Mouse (Mus musculus): ENCODE measurements around the gene Bcl2l10.

The Bcl2l10 gene

GRCm38 (mm10) chr9:75342433-75342832 lies 5.1 kb upstream of the Bcl2l10 start:
- in situ Hi-C loops (cut with MseI, MboI): no loop called here

DNA sequence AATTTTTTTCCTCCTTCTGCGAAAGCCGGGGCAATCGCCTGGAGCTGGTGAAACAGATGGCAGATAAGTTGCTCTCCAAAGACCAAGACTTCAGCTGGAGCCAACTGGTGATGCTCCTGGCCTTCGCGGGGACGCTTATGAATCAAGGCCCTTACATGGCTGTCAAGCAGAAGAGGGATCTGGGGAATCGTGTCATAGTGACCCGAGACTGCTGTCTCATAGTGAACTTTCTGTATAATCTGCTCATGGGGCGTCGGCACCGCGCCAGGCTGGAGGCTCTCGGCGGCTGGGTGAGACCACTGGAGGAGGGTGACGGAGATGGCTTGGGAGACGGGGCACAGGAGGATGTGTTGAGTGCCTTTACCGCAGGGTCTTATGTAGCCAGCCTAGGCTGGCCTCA lies 508 bp downstream of the Bcl2l10 start:
- in situ Hi-C loops (cut with MseI, MboI): no loop called here

- in situ Hi-C loops (cut with MseI, MboI): no loop called here
These were observed 1.1 kb downstream of the Bcl2l10 start for GRCm38 (mm10) chr9:75348641-75349040.

GRCm38 (mm10) chr9:75353094-75353493 lies 5.5 kb downstream of the Bcl2l10 start:
- in situ Hi-C loops (cut with MseI, MboI): no loop called here

DNA sequence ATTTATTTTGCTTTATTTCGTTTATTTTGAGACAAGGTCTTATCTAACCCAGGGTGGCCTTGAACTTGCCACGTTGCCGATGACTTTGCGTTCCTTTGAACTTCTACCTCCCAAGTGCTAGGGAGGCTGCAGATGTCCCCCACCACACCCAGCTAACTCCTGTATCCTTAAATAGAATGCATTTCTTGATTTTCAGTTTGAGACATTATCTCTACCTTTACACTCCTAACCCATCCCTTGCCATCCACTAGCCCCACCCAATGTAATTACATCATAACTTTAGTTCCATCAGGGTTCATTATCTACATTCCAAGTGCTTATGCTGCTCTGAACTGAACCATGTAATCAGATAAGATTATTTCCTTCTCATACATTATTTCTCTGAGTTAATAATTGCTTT lies 8.2 kb downstream of the Bcl2l10 start:
- in situ Hi-C loops (cut with MseI, MboI): no loop called here

DNA sequence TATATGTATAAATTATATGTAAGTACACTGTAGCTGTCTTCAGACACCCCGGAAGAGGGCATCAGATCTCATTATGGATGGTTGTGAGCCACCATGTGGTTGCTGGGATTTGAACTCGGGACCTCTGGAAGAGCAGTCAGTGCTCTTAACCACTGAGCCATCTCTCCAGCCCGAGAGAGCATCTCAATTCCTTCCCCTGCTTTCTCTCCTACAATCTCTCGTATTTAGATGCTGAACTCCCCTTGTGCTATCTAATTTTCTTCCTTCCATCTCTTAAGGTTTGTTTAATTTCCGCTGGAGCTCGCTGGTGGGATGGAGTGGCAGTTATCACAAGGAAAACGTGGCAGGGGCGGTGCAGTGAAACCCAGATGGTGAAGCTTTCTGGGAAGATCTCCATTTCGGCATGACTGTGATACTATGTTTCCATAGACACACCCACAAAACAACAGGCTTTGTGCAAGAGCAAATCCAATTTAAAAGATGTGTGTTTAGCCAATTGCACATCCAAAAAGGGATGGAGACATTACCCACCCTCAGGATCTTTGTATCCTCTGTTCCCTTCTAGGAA lies 9.6 kb downstream of the Bcl2l10 start:
- in situ Hi-C loops (cut with MseI, MboI): no loop called here

DNA sequence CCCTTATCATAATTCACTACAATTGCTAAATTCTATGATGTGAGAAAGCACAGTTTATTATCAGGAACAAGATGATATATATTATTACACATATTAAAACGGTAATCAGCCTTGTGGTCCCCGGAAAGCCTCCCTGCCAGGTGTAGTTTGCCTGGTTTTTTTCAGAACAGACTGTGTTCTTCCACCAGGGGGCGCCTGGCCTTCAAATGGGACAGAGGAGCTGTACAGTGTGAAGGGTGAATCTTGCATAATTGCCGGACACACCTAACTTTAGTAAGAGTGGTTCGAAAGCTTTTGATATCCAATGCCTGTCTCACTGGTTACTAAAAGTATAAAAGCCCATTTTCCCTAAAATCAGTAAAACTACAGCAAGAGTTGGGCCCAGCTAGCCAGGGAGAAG lies 14.1 kb downstream of the Bcl2l10 start:
- in situ Hi-C loops (cut with MseI, MboI): loop anchor here in 1 of 2 experiments (10.0 kb wide), 1 partner anchor 73 kb away; no protein-coding TSS in a partner anchor

DNA sequence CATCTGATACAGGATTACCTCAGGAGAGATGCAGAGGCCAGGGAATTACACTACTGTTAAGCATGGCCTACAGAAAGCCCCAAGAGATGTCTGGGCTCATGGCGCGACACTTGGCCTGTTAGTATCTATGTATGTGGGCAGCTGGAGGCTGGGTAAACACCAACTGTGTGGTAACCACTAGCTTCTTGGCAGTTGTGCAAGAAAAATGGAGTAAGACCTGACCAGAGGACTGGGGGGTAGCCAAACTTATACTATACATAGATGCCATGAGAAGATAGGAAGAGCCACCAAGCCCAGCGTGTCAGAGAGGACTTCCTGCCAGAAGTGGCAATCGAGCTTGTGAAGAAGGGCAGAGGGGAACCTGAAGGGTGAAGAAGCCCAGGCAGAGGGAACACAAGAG lies 14.6 kb downstream of the Bcl2l10 start:
- in situ Hi-C loops (cut with MseI, MboI): loop anchor here in 1 of 2 experiments (10.0 kb wide), 1 partner anchor 73 kb away; no protein-coding TSS in a partner anchor

GRCm38 (mm10) chr9:75363001-75363400 lies 15.4 kb downstream of the Bcl2l10 start:
- in situ Hi-C loops (cut with MseI, MboI): loop anchor here in 1 of 2 experiments (10.0 kb wide), 1 partner anchor 72 kb away; no protein-coding TSS in a partner anchor

DNA sequence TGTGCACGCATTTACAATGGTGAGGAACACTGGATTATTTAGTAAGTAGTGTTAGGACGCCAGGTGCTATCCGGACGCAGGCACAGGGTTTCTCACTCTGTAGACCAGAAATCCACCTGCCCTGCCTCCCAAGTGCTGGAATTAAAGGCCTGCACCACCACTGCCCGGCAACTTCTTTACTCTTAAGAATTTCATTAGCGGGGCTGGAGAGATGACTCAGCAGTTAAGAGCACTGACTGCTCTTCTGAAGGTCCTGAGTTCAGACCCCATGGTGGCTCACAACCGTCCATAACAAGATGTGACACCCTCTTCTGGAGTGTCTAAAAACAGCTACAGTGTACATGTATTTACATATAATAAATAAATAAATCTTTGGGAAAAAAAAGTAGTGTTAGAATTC lies 16.1 kb downstream of the Bcl2l10 start:
- in situ Hi-C loops (cut with MseI, MboI): loop anchor here in 1 of 2 experiments (10.0 kb wide), 1 partner anchor 71 kb away; no protein-coding TSS in a partner anchor

DNA sequence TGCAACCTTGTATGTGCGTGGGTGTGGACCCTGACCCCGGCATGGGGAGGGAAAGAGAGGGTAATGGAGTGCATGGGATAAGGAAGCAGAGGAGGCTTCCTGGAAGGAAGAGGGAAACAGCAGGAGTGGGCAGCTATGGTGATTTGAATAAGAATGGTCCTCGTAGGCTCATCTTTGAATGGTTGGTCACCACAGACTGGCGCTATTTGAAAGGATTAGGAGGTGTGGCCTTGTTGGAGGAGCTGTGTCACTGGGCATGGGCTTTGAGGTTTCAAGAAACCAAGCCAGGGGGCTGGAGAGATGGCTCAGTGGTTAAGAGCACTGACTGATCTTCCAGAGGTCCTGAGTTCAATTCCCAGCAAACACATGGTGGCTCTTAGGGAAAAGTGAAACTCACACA lies 17.6 kb downstream of the Bcl2l10 start:
- in situ Hi-C loops (cut with MseI, MboI): loop anchor here in 1 of 2 experiments (10.0 kb wide), 1 partner anchor 70 kb away; no protein-coding TSS in a partner anchor

DNA sequence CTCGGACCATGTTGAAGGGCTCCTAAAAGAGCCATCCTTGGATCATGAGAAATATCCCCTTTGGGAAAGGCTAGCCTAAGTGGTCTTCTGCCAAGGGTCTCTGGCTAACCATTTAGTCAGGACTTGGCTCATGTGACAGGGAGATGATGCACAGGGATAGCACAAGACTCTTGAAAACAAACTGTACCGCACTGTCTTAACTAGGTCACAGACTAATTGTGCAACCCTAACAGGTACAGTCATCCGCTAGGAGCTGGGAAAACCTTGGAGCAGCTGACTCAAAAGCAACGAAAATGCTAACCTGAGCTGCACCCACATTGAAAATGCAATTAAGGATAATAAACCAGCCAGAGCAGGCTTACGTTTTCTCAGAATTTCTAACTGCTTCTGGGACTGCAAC lies 18.6 kb downstream of the Bcl2l10 start:
- in situ Hi-C loops (cut with MseI, MboI): loop anchor here in 1 of 2 experiments (10.0 kb wide), 1 partner anchor 69 kb away; no protein-coding TSS in a partner anchor

GRCm38 (mm10) chr9:75368779-75369178 lies 21.2 kb downstream of the Bcl2l10 start:
- in situ Hi-C loops (cut with MseI, MboI): loop anchor here in 1 of 2 experiments (10.0 kb wide), 1 partner anchor 66 kb away; no protein-coding TSS in a partner anchor

- in situ Hi-C loops (cut with MseI, MboI): no loop called here
These were observed 28.0 kb downstream of the Bcl2l10 start for GRCm38 (mm10) chr9:75375606-75376005.

DNA sequence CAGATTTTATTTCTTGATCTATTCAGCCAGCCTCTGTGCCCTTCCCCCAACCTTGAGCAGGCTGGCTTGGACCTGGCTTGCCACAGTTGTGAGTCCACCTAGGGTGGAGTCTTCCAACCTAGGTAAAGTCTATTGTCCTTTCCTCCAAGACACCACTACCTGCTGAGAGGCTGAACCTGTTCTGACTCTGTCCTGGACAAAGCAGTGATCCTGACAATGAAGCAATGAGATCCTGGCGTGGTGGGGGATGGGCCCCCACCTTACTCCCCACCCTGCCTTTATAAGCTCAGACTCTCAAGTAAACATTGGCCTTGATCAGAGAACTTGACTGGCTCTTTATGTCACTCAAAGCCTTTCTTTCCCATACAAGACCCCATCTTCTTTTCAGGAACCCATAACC lies 28.9 kb downstream of the Bcl2l10 start:
- in situ Hi-C loops (cut with MseI, MboI): no loop called here

DNA sequence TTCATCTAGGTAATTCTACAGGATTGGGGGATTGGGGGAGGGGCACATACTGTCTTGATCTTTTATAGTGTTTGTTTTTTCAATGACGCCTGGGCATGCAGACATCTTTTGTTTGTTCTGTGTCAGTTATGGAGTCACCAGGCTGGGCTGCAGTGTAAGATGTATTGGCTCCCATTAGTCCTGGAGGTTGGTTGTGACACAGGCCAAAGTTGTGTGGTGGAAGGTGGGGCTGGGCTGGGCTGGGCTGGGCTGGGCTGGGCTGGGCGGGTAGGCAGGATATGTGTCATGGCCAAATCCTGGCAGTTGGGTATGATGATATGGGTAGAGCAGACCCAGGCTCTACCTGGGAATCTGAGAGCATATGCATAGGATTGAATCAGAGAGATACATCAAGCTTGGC lies 31.2 kb downstream of the Bcl2l10 start:
- in situ Hi-C loops (cut with MseI, MboI): no loop called here

DNA sequence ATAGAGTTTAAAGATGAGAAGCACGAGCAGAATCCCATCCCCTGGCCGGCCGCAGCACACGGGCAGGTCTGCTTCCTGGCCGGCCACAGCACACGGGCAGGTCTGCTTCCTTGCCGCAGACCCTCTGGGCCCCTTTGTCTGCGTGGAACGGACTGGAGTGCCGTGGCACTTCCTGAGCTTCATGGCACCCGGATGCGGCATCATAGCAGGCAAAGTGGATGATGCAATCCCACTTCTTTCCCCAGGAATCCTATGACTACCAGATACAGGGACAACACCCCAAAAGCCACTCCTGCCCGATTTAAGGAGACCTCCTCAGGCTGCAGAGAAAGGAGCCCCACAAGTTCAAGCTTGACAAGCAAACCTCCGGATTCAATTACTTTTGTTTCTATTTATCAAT lies 35.3 kb downstream of the Bcl2l10 start:
- in situ Hi-C loops (cut with MseI, MboI): no loop called here

DNA sequence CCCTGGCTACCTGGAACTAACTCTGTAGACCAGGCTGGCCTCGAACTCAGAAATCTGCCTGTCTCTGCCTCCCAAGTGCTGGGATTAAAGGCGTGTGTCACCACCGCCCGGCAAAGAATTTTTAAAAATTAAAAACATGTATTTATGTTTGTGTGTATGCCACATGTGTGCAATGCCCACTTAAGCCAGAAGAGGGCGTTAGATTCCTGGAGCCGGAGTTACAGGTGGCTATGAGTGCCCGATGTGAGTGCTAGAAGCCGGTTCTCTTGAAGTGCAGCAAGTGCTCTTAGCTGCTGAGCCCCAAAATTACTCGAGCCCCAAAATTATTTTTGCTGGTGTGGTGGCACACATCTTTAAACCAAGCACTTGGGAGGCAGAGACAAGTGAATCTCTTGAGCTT lies 36.2 kb downstream of the Bcl2l10 start:
- in situ Hi-C loops (cut with MseI, MboI): no loop called here

GRCm38 (mm10) chr9:75384337-75384962 lies 36.9 kb downstream of the Bcl2l10 start:
- in situ Hi-C loops (cut with MseI, MboI): no loop called here

GRCm38 (mm10) chr9:75385218-75385974 lies 37.8 kb downstream of the Bcl2l10 start:
- in situ Hi-C loops (cut with MseI, MboI): no loop called here

DNA sequence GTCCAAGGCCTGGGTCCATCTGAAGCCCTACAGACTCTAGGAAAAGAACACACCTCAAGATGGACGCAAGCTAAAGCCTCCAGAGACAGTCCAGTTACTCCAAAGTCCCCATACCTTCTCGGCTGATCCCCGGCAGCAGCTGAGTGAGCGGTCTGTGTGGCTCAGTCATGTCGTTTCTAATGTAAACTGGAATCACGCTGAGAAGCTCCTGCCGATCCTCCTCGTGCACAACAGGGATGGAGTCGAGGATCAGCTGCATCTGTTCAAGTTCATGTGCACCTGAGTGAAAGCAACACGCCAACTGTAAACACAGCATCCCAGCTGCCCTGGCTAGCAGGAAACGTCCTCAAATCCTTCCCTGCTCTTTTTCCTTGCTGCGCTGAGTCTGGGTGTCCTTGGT lies 45.7 kb downstream of the Bcl2l10 start:
- in situ Hi-C loops (cut with MseI, MboI): no loop called here

DNA sequence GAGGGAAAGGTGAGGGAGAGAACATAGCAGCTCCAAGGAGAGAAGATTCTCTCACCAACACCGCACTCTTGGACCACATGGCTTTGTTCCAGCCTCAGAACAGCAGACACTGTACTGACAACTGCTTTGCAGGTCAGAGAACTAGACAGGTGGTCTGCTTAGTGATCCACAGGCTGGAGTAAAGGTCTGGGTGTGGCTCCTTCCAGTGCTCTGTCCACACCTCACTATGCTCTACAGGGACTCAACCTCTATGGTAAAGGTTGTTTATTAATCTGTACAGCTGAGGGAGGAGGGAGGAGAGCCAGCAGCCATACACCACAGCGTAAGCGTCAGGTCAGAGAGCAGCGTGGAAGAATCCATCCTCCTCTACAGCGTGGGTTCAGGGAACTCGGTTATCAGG lies 48.4 kb downstream of the Bcl2l10 start:
- in situ Hi-C loops (cut with MseI, MboI): no loop called here

Data from mouse trophoblast stem cell (cell line).